Mouse (Mus musculus) urinary bladder, postnatal 36 days (tissue): Measurements from ENCODE around the gene Tacc3.

Experiments used
- DNase-seq, 2 experiments: peaks; one replicate each; pipeline ENCODE4 v3.0.0; 2022; ENCODE audit warnings: low spot score in 2 of 2, mixed read lengths in 1 of 2

Tacc3 gene

DNA sequence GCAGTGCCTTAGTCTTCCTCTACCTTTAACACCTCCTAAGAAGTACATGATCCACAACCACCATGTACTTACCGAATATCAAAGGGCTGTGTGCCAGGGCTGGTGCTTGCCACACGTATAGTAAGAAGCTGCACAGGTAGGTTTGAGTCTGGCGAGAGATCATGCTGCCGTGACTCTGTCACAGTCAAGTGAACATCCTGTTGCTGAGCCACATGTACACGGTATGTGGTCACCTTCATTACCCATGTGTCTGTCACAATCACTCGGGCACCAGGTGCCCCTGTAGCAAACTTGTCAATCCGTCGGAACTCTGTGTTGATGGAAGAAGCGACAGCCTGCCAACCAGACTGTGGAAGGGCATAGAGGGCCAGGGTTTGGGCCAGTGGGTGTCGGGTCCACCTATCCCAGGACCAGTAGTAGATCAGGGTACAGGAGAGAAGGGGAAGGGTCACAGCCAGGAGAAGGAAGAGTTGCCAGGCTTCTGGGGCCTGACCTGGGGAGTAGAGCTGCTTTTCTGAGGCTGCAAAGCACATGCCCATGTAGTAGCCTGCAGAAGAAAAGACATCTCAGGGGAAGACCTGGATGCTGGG is 2.6 kb upstream of the Tacc3 start:
- DNase-seq: no peak

DNA sequence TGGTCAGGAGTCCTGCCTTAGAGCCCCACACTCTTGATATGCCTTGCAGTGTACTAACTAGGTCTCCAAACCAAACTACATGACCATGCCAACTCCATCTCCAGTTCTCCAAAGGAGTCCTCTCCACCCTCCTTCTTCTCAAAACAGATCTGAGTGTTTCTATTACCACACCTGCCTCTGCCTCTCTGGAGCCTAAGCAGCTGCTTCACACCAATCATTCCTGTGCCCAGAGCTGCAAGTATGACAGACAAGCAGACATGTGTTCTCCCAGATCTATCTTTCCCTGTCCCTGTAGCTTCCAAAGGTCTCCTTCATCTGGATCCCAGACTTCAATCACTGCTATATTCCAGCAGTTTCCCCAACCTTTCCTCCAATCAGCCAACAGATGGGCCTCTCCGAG is 1.2 kb upstream of the Tacc3 start:
- no peak for DNase-seq

- DNase-seq: no peak
Observed at GRCm38 (mm10) chr5:33657251-33657786, 609 bp upstream of the Tacc3 start.

DNA sequence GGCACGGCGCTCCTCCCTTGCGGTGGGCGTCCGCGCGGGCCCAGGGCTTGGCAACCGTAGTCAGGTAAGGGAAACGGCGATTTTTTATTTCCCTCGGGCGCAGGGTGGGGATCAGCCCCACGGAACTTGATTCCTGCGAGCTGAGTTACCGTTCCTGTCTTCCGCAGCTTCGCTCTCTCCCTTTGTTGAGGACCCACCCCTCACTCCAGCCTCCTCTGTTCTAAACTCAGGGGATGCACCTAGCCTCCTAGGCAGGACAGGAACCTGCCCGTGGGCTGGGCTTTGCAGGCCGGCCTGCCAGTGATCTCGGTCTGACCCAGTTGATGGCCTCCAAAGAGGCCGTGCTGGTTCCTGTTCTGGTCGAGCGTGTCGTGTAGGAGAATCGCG is 729 bp downstream of the Tacc3 start:
- DNase-seq: no peak

- no peak for DNase-seq
Observed at GRCm38 (mm10) chr5:33668223-33668622, 10.3 kb downstream of the Tacc3 start.

DNA sequence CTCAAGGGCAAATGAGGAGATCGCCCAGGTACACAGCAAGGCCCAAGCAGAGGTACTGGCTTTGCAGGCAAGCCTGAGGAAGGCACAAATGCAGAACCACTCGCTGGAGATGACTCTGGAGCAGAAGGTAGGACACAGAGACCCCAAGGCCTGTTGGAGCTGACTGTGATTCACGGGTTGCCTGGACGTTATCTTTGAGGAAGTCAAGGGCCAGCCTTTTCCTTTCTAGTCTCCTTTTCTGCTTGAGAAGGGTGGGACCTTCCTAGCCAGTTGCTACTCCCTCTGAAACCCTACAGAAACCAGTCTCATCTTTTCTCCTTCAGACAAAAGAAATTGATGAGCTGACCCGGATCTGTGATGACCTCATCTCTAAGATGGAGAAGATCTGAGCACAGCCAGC is 13.7 kb downstream of the Tacc3 start:
- DNase-seq: no peak

- no peak for DNase-seq
Observed at GRCm38 (mm10) chr5:33674439-33674838, 16.5 kb downstream of the Tacc3 start.

DNA sequence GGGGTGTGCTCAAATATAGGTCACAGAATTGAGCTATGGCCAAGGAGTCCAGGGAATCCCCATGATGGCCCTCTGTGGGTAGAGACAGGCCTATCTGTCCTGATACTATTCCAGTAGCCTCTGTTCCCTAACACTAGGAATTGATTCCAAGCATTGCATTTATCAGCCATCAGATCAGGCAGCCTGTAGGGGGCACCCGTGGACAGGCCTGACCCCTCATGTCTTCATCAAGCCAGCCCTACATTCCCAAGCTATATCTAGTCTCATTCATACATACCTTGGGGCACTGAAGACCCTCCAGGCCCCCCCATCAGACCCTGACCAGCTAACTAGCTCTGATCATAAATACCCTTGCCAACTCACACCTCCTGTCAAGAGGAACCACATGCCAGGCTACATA is 18.0 kb downstream of the Tacc3 start:
- peak in 1 of 2 experiments; percentile 31 for DNase-seq

GRCm38 (mm10) chr5:33678244-33678643 is 20.3 kb downstream of the Tacc3 start:
- no peak for DNase-seq

DNA sequence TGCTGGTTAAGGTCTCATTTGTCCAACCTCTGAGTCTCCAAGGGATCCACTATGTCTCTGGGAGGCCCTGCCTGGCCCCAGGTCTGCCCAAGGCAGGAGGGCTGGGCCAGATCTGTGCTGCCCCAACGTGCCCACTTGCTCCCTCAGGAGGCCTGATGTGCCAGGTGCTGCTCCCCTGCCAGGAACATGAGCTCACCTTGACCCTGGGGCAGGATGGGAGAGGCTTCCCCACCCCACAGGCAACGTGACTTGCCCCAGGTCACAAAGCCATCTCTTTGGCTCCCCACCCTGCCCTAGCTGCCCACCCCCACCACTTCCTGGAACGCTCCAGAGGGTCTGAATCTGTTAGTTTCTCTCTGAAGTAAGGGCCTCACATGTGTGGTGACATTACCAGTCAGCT is 23.1 kb downstream of the Tacc3 start:
- no peak for DNase-seq

- no peak for DNase-seq
Observed at GRCm38 (mm10) chr5:33681611-33682388, 23.9 kb downstream of the Tacc3 start.

GRCm38 (mm10) chr5:33682963-33683362 is 25.0 kb downstream of the Tacc3 start:
- DNase-seq: no peak

GRCm38 (mm10) chr5:33683897-33684652 is 26.1 kb downstream of the Tacc3 start:
- DNase-seq: peak; percentile 29 to 46

DNA sequence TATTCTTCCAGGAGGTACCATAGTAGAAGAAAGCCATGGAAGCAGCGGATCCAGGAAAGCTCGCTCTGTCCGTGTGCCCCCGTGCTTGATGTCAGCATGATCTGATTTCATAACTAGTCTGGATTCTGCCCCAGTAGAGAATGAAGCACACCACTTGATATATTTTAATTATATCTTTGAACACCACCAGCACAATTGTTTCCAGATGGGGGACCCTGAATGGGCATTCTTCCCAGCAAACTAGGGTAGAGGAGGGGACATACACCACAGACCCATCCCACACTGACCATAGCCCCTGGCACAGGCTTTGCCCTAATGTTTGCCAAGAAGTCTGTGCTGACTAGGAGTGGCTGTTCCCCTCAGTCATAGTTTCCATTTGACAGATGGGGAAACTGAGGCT is 27.0 kb downstream of the Tacc3 start:
- DNase-seq: no peak

DNA sequence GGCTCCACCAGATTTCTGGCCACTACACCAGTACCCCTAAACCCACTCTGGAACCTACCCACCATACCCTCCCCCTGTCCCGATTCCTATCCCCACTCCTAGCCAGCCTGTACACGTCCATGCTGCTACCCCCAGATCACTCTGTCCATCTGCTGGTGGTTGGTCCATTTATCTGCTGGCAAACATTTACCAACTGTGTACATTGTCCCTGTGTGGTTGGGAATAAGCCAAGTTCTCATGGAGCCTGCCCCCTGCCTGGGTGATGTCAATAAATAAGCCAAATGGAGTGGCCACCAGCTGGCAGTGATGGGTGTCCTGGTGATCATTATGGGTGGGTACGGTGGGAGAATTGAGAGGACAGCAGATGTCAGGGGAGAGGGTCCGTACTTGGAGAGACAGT is 29.2 kb downstream of the Tacc3 start:
- no peak for DNase-seq

- DNase-seq: no peak
Observed at GRCm38 (mm10) chr5:33688278-33689220, 30.6 kb downstream of the Tacc3 start.

DNA sequence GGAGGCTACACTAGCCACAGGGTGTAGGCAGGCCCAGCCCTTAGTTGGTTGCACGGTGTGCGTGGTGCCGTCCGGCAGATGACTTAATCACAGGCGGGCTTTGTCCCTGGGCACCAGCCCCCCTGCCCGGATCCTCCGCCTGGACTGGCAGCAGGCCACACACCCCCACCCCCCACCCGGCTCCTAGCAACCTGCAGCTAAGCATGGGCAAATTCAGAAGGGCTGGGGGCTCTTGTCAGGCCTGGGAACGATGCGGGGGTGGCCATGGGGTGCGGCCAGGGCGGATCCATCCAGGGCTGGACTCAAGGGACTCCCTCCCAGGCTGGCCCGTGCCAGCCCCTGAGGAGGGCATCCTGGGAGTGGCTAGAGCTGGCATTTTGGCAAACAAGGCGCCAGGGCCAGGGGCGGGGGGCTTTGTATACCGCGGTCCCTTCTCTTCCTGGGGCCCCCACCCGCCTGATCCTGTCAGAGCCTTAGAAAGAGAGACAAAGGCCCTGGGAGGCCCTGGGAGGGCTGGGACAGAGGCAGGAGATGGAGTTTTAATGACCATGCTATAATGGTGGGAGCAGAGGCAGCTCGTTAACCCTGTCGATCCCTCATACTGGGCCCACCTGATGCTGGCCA is 31.4 kb downstream of the Tacc3 start:
- no peak for DNase-seq

DNA sequence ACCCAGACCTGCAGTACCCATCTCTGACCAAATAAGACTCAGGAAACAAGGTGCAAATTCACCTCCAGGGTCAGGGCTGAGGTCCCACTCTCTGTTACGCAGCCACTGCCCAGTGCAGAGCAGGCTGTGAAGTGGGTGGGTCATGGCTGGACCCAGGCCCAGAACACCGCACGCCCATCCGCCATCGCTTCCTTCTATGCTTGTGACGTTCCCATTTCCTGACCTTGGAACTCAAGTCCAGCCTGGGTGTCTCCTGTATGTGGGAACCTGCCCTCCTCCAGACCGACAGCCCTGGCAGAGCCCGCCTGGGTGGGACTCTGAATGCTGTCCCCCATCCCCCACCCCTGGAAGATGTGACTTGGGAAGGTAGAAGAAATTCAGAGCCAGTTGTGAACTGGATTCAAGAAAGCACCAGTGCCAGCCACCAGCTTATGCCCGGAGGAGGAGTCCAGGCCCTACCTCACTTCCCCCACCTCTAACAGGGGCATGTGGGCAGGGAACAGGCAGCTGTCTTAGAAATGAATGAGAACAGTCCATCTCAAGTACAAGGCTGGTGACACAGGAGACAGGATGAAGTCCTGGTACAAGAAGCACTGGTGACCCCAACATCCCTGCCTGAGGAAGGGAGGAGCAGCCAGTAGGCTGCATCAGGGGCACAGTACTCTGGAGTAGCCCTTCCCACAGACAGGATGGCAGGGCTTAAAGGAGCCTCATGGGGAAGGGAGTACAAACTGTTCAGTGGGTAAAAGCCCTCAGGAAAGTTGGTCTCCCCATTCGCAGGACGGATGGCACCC is 32.1 kb downstream of the Tacc3 start:
- DNase-seq: peak in 1 of 2 experiments; percentile 40

- DNase-seq: peak in 1 of 2 experiments; percentile 66
Observed at GRCm38 (mm10) chr5:33692393-33692792, 34.5 kb downstream of the Tacc3 start.

DNA sequence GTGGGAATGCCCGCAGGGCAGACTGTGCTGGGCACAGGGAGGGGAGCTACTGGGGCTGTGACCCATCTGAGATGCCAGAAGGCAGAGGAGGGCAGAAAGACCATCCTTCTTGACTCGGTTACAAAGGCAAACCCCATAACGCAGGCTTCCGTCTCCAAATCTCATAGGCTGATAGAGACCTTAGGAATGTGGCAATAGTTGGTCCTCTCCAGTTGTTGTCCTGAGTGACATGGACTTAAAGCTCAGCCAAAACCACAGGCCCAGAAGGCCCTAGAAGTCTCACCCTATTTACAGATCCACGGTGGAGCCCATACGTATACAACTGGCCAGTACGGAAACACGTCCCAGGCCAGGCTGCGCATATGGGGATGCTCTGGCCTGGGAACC is 36.5 kb downstream of the Tacc3 start:
- DNase-seq: no peak
